Mouse (Mus musculus) layer of hippocampus, postnatal 25 days (tissue): ENCODE data around the gene Nsun6. TPM values are rescaled to one million over a fixed set of nuclear protein-coding genes. Genes with fewer than 3 reads are reported as not detected.

ENCODE experiments used
- DNase-seq, 2 experiments: peaks; one replicate each; pipeline ENCODE4 v3.0.0; 2022; ENCODE audit warnings: mixed read lengths in 2 of 2, low spot score in 1 of 2; ENCODE audit errors: extremely low spot score in 1 of 2
- total RNA-seq, 2 experiments: library from RNA; stranded (reverse); gene quantifications; 2 replicates each; pipeline ENCODE4 v1.2.3; 2021

The Nsun6 gene
- 1 to 10 TPM; 7.2 to 9.5 TPM for total RNA-seq

DNA sequence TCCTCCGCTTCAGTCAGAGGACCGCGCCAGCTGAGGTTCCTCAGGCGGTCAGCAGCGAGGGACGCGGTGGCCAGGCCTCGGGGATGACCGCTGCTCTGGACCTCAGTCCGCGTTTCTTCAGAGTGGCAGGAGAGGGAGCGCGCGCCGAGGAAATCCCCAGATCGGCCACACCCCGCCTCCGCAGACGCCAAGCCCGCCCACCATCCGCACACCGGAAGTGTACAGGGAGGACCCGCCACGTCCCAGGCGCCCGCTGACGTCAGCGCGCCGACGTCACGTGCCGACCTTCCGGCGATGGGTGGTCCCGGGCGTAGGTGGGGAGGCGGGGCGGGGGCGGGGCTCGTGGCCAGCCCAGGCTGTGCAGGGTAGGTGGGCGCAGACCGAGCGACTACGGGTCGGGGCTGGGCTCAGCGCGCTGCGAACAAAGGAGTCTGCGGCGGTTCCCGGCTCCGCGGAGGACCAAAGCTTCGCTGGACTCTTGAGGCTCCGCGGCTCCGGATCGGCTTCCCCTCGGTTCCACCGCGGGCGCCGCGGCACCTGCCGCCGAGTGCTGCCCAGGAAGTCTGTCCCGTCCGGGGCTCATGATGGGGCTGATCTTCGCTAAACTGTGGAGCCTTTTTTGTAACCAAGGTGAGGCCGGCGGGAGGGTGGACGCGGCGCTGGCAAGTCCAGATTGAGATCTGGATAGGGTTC lies at the start of gene Nsun6:
Gene Nsun6 (minus strand): TSS at position 125 of the 693 bp plus-strand sequence.
- peak; percentile 90 to 95 for DNase-seq

DNA sequence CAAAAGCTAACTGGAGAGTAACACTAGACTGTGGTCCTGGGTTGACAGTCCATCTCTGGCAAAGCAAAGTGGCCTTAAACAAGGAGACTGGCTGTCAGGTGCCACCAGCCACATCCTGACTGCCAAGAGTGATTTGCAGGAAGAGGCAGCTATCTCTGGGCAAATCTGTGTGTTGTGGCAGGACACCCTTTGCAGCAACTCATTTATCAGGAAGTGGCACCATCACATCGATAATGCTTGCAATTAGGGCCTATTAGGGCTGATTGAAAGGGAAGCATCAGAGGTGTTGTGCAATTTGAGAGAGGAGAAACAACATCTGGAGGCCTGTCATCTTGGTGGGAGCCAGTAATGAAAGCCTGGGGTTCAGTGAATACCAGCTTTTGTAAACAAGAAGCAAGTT lies 49.5 kb upstream of the Nsun6 start:
- DNase-seq = no peak

DNA sequence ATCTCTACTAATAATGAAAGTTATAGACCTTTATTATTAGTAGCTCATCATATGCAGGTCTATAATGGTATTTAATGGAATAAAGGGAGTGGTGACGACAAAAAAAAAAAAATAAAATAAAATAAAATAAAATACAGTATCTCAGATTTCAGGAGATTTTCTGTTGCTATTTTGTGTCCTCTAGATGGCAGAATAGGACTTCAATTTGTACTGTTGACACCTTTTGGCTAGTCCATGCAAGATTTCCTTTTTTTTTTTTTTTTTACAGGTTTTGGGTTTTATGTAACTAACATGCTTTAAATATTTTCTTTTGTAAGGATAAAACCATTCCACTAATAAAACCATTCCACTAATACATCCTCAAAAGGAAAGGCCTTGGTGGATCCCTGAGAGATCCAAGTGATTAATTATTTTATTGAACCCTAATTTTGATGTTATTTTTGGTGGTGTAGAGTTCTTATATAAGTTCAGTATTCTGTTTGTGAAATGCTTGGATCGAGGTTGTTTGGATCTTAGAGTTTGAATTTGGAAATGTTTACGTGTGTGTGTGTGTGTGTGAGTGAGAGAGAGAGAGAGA lies 41.7 kb upstream of the Nsun6 start:
- DNase-seq = no peak

DNA sequence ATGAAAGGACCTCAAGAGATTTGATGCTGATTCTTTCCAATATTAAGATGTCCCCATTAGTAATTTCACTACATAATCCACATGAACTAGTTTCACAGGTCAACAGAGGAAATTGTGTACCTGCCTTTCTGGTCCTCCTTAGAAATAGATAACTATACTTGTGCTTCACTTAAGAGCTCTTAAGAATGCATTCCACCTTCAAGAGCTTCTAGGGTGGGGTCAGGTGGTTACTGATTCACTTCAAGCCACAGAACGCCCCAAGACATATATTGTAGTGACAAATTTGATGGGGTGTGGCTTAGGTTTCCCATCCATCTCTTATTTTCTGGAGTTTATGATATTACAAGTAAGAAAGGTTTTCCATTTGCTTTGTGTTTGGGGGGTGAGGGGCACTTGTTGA lies 32.4 kb upstream of the Nsun6 start:
- no peak for DNase-seq

DNA sequence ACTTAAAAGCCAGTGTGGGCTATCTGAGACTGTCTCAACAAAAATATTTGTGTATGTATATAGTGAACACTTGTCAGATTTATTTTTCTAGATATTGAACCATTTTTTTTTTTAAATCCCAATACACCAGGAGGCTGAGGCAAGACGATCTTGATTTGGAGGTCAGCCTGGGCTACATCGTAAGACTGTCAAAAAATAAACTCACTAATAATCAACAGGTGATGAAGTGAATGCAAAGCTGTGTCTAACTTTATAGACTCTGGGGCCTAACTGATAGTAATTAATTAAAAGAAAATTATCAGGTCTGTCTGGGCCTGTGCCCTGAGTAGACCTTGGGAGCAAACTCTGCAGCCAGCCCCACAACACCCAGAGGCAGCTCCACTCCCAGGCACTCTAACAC lies 28.8 kb upstream of the Nsun6 start:
- DNase-seq = no peak

DNA sequence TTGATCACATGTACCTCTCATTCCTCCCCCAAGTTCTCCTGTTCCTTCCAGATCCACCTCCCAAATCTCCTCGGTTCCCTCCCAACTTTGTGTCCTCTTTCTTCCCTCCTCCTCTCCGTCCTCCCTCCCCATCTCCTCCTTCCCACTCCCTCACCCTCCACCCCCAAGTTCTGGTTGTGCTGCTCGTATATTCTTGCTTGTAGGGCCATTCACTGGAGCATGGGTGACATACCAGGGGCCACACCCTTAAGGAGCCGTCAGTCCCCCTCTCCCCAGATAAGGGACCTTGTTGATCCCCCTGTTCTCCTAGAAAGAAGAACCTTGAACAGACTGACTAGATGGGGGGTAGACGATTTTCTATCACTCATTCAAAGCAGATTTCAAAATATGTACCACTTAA lies 12.2 kb upstream of the Nsun6 start:
- DNase-seq = no peak

DNA sequence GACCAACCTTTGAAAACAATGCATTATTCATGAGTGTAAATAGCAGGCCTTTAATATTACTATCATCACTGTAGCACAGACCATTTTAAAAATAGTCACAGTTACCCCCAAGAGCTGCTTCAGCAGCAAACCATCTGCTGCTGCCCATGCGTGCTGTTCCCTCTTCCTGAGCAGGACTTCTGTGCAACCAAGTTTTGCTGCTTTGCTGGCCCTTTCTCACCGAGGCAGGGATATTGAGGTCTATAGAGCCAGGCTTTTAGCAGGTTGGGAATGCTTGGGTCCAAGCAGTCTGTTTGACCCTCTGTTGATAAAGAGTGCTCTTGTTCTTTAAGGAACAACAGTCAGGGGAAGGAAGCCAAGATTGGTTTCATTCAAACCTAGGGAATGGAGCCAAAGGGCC lies 10.6 kb upstream of the Nsun6 start:
- no peak for DNase-seq

DNA sequence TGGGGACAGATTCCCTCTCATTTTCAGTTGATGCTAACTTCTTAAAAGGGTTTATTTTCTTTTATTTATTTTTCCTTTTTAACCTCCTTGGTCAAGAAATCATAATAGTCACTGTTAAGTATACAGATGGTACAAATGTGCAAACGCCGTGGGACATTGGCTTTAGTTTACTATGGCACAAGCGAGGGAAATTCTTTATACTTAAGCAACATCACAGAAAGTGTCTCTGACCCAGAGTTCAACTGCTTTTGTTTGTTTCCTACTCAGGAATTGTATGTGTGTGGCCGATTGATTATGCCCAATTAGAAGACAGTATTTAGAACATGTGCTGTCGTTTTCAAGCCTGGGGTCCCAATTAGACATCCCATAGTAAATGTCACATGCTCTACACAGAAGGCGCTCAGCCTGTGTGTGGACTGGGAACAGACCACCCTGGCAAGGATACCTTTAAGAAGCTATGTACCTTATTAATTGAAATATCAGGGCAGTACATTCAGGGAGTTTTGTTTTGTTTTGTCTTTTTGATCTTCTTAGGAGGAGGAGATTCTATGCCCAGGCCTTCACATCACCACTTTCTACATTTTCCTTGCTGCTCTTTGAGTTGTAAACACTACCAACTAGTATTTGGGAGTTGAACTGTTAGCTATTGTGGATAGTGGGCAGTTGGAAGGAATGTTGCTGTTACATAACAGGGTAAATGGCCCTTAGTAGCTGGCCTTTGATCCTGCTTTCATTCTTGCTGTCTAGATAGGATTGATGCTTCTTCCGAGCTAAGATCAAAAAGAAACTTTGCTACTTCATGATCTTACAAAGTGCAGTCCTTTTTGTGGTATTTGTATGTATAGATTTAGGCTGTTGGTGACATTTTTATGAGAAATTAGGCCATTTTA lies 9.8 kb upstream of the Nsun6 start:
- DNase-seq = no peak

DNA sequence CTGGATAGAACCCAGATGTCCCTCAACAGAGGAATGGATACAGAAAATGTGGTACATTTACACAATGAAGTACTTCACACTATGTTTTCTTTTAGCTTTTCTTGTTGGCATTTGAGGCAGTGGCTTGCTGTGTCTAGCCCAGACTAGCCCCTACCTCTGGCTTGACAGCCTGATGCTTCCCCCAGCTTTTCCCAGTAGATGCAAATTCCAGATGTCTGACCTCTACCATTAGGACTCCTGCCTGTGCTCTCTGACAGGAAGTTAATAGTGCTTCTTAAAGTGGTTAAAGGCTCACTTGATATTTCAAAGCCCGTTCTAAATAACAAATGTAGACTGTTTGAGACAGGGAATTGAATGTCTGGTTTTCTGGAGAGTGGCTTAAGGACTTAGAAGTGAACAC lies 8.9 kb upstream of the Nsun6 start:
- DNase-seq = no peak

DNA sequence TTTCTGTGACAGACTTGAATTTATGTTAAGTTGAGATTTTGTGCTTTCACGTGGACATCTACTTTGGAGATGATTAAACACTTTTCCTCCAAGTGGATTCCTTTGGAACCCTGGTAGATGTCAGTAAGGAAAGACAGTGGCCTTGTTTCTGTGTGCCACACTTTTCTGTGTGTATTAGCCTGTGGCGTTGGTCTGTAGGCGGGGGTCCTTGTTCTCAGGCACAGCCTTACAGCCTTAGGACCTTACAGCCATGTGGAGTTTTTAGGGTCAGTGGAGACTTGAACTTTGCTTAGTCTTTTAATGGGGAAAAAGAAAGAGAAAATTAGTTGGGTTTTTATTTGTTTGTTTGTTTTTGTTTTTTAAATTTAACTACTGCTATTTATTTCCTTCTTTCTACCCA lies 6.0 kb upstream of the Nsun6 start:
- no peak for DNase-seq

DNA sequence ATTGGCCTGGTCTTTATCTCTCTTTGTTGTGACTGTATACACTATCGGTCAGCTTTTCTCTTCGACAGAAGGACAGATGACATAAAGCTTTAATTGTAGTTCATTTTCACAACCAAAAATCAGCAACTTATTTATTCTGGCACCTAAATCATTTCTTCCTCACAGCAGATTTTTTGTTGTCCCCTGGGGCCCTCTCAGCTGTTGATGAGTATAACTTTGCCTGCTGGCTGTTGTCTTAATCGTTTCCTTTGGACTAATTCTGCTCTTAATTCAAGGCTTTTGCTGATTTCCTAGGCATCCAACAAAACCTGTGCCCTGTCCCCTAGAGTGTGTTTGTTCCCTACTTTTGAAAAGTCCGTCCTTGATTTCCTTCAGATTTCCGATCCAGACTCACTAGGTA lies 3.4 kb upstream of the Nsun6 start:
- no peak for DNase-seq

DNA sequence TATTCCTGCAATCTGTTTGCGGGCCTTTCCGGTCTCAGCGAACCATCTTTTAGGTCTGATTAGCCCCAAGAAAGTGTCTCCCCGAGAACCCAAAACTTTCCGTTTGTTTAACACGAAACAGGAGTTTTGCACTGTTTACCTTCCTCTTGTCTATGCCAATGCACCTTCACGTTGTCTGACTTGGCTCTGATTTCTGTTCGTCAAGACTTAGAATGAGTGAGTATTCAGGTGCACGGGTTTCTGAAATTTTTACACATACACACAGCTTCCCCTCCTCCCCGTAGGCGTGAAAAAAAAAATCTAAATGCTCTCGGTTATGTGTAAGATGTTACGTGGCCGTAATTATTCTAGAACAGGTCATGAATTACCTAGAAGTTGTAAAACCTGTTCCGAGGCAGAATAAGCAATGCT lies 877 bp upstream of the Nsun6 start:
- no peak for DNase-seq

DNA sequence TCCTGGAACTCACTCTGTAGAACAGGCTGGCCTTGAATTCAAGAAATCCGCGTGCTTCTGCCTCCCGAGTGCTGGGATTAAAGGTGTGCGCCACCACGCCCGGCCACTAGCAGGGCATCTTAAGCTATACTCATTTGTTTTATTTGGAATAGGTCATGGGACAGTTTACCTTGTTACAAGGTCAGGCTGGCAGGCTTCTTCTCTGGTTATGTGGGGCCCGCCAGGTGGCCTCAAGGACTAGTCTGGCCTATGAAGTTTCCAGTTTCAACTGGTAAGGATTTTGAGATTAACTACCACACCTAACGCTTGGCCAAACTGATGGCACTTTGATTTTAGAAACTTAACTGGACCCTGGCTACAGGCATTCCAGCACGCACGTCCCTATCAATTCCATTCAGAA lies 373 bp downstream of the Nsun6 start:
- DNase-seq = no peak

DNA sequence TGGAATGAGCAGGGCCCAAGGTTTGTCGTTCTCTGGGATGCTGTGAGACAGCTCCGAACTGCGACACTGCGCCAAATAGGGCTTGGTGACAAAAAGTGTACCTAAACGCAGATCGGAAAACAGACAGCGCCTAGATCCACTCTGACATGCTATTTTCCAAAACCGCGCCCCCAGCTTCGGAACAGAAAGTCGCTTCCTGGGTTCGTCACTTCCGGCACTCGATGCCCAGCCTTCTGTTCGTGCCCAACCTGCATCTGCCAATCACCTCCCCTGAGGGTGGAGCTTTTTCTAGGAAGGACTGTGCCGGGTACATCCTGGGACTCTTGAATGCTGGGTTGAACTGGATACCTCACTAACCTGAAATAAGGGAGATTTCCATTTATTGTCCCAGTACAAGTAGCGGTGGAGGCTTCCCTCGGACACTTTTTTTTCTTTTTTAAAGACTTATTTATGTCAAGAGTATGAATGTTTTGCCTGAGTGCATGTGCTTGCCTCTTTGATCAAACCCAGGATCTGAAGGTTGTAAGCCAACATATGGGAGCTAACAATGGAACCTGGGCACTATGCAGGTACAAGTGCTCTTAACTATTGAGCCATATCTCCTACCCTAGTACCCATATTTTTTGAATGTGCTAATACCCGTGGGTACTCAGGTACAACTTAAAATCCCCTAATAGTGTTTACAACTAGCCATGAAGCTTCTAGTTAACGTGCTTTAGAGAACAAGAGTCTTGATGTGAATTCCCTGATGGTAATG lies 5.6 kb downstream of the Nsun6 start, which contains the start of gene Arl5b:
Gene Arl5b (plus strand): TSS at position 279 of the 757 bp plus-strand sequence.
- DNase-seq = peak; percentile 86 to 92

DNA sequence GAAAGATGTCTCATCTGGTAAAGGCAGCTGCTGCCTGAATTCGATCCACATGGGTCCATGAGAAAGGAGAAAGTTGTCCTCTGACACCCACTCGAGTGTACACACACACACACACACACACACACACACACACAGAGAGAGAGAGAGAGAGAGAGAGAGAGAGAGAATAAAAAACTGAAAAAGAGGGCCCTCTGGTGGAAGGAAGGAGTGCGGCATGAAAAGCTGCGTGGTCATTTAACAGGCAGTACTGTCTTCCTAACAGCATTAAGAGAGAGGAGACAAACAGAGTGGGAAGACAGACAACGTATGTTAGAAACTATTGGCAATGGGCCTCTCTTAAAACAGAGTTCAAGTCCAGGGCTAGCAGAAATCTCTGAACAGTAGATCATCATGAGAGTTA lies 14.5 kb downstream of the Nsun6 start:
- DNase-seq = peak in 1 of 2 experiments; percentile 22

DNA sequence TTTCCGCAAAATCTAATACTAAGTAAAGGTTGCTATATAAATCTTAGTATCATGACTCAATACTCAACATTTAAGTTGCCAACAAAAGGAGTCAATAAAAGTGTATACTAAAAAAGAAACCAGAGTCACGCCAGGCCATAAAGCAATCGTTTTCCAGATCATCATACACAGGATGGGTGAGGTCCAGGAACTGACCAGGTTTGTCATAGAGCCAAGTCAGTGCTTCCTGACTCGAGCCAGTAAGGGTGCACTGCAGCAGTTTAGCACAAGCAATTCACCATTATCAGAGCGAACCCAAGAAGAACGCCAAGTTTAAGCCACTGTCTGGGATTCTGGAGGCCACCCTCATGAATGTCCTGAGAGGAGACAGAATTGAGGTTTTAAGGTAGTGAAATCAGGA lies 16.2 kb downstream of the Nsun6 start:
- DNase-seq = no peak

DNA sequence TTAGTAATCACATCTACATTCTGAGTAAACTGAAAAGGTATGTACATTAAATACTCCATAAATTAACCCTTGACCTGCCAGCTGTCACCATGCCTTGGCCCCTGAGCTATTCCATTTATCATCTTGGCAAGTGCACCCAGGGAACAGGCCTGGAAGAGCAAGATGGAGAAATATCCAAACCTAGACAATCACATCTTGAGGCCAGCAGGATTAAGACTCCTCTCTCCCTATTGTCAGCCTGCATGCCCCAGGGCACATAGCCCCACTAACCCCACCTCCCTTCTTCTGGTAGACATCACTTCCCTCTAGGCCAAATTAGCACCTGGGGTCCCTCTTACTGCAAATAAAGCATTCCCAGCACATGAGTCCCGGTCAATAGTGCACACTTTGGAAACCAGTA lies 27.1 kb downstream of the Nsun6 start:
- DNase-seq = no peak

DNA sequence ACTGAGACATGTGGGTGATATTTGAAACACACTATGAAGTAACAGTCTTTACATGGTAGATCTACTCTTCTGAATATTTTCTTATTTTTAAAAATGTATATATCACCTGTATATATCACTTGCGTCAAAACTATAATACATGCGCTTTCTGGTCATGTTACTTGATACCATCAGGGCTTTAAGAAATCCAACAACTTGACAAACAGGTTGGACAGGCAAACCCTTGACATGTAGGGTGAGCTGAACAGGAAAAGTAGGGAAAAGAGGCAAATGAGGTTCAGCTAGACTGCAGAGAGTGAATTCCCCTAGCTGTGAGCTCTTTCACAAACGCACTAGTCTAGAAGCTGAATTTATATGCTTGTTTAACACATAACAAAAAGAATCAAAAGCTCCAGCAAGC lies 28.1 kb downstream of the Nsun6 start:
- DNase-seq = no peak

DNA sequence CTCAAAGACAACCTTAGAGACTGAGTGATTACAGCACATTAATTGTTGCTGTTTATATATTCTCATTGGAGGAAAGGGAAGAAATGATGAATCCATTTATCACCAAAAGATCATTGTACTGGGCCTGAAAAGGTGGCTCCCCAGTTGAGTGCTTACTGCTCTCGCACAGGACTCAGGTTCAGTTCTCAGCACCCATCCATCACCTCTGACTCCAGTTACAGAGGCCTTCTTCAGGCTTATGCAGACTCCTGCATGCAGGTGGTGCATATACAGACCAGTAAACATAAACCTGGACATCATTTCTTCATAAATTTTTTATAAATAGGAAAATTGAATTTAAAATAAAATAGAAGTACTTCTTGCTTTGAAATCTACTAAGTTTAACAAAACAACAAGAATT lies 46.8 kb downstream of the Nsun6 start:
- DNase-seq = no peak

DNA sequence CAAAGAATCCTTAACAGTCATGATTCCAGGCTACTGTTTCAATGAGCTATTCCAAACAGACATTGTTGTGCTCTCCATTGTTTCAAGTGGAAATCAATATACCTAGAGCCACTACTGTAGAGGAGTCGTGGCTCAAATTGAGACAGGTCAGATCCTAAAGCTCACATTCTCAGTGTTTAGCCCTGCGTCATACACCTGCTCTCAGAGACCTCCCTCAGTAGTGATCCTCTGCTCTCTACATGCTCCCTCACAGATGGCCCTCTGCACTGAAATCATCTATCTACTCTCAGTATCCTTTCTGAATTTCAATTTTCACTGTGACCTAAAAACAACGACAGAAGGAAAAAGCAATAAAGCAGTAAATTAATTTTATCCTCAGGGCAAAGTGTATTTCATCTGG lies 47.3 kb downstream of the Nsun6 start:
- DNase-seq = no peak

DNA sequence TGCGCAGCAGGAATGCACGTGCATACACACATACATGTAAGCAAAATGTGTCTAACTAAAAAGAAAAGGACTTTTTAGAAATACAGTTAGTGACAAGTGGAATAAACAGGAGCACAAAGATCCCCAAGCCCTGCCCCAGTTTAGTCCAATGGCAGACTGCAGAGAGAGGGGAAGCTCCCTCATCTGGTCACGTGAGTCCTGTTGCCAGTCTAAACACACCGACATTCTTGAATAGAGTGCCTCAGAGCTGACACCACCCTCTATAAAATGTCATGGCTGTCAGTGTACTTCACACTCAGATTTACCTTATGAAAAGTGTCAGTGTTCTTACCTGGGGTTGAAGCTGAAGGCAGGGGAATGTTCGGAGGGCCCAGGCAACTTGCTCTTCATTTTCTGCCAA lies 57.0 kb downstream of the Nsun6 start:
- DNase-seq = no peak
